Mouse (Mus musculus): ENCODE measurements around the gene Gstm4.

- TF ChIP-seq EP300 (IDR thresholded peaks at IDR 0.05; ENCODE audit: low read length) (no peak), RAD21 (IDR thresholded peaks at IDR 0.05; ENCODE audit: low read depth, low read length) (no peak)
These were observed 40.1 kb upstream of the Gstm4 start for GRCm38 (mm10) chr3:108084767-108085270.
